Mouse (Mus musculus) kidney, postnatal 0 days (tissue): ENCODE measurements around the gene Cttnbp2nl. TPM values are rescaled to one million over a fixed set of nuclear protein-coding genes. Genes with fewer than 3 reads are reported as not detected.

Experiments
- ATAC-seq: fragments of 200-750 bp; cut with Nextera tagmentation; replicated peaks from 2 replicates; pipeline ENCODE4 v1.8.0; 2017; ENCODE audit warnings: low read depth, moderate number of reproducible peaks, moderate TSS enrichment, moderate library complexity; ENCODE audit not compliant: low FRiP score
- DNase-seq: peaks from one replicate; pipeline ENCODE4 v3.0.0-alpha.2; 2016; ENCODE audit warnings: low spot score
- H3K27ac ChIP-seq: fragments of 300-500 bp; sonication (generic); 2 replicates; pipeline ENCODE4 v1.5.1; 2014; ENCODE audit warnings: mild to moderate bottlenecking
- H3K27me3 ChIP-seq: fragments of 300-500 bp; sonication (generic); 2 replicates; pipeline ENCODE4 v1.6.1; 2014; ENCODE audit warnings: low read length, mixed read lengths; ENCODE audit not compliant: insufficient read depth
- H3K36me3 ChIP-seq: fragments of 300-500 bp; sonication (generic); 2 replicates; pipeline ENCODE4 v1.6.1; 2014; ENCODE audit warnings: low read length, mixed read lengths; ENCODE audit not compliant: insufficient read depth
- H3K4me1 ChIP-seq: fragments of 300-500 bp; sonication (generic); replicated peaks from 2 replicates; pipeline ENCODE4 v1.6.1; 2014; ENCODE audit warnings: antibody characterized with exemption, low read length, mixed read lengths; ENCODE audit not compliant: insufficient read depth
- H3K4me2 ChIP-seq: fragments of 300-500 bp; sonication (generic); 2 replicates; pipeline ENCODE4 v1.6.1; 2014; ENCODE audit warnings: mild to moderate bottlenecking, low read length, moderate library complexity, mixed read lengths
- H3K4me3 ChIP-seq: fragments of 300-500 bp; sonication (generic); replicated peaks from 2 replicates; pipeline ENCODE4 v1.5.1; 2014; ENCODE audit warnings: low read depth, low read length
- H3K9ac ChIP-seq: fragments of 300-500 bp; sonication (generic); 2 replicates; pipeline ENCODE4 v1.6.1; 2014; ENCODE audit warnings: low read depth, low read length
- H3K9me3 ChIP-seq: fragments of 300-500 bp; sonication (generic); replicated peaks from 2 replicates; pipeline ENCODE4 v1.6.1; 2016; ENCODE audit warnings: low read length, inconsistent platforms, mixed read lengths
- CTCF ChIP-seq: IDR thresholded peaks from 2 replicates; pipeline ENCODE4 v1.5.1; 2016; ENCODE audit warnings: antibody characterized with exemption, low read depth, mild to moderate bottlenecking, moderate library complexity
- WGBS: fragments of 180-500 bp; shearing (Covaris S2); extraction: QIAGEN DNeasy Blood & Tissue Kit; methylation state at CpG from one replicate; pipeline ENCODE4 v1.1.7; 2014; 5-methylcytosine and 5-hydroxymethylcytosine counted together
- polyA plus RNA-seq: library from polyadenylated mRNA; unstranded; fragments of >200 nt; fragmentation: Nextera tagmentation; extraction: Ambion mirVana; gene quantifications from 2 replicates; pipeline ENCODE4 v1.2.1, GENCODE M21; 2015

The Cttnbp2nl gene
- polyA plus RNA-seq, 1 experiment from 2014 or later = 26.5 TPM

GRCm38 (mm10) chr3:105019826-105020692, 32.9 kb downstream of the Cttnbp2nl start:
- Histone ChIP-seq H3K4me2 (no peak overlapping the region), H3K27me3 (no peaks in the 10 kb centered on the region), H3K9ac (no peak overlapping the region), H3K36me3 (0 out of 2 replicates have a peak, but pooled peaks cover 7% of the 10 kb centered on the region), H3K27ac (peak overlapping the region; percentile 81), H3K9me3 (no peaks in the 10 kb centered on the region), H3K4me3 (no peak overlapping the region), H3K4me1 (no peaks in the 10 kb centered on the region)
- ATAC-seq (no peak), DNase-seq (peak; percentile 53)
- TF ChIP-seq CTCF = no peak
- WGBS = 42% methylated on average over 12 of the region's 12 CpGs

- no peak for DNase-seq
- WGBS = 80% methylated on average over 6 of the region's 6 CpGs
- no peak overlapping the region for H3K9ac ChIP-seq
- H3K36me3 ChIP-seq = 0 out of 2 replicates have a peak, but pooled peaks cover 7% of the 10 kb centered on the region
- H3K9me3 ChIP-seq = no peaks in the 10 kb centered on the region
- H3K27me3 ChIP-seq = no peaks in the 10 kb centered on the region
- H3K4me1 ChIP-seq = no peaks in the 10 kb centered on the region
- H3K27ac ChIP-seq = peak overlapping the region; percentile 64
- H3K4me2 ChIP-seq = no peak overlapping the region
- H3K4me3 ChIP-seq = no peak overlapping the region
- no peak for ATAC-seq
- TF ChIP-seq CTCF = no peak
Observed at GRCm38 (mm10) chr3:105018783-105019105, 34.2 kb downstream of the Cttnbp2nl start.

- Histone ChIP-seq H3K4me3 (no peak overlapping the region), H3K27ac (peak overlapping the region; percentile 64), H3K9me3 (no peaks in the 10 kb centered on the region), H3K36me3 (0 out of 2 replicates have a peak, but pooled peaks cover 7% of the 10 kb centered on the region), H3K4me1 (no peaks in the 10 kb centered on the region), H3K27me3 (no peaks in the 10 kb centered on the region), H3K4me2 (no peak overlapping the region), H3K9ac (no peak overlapping the region)
- ATAC-seq (no peak), DNase-seq (peak; percentile 48)
- TF ChIP-seq CTCF = no peak
- 73% methylated on average over 10 of the region's 10 CpGs for WGBS
Observed at GRCm38 (mm10) chr3:105018085-105018782, 34.7 kb downstream of the Cttnbp2nl start.

- Histone ChIP-seq H3K4me1 (no peaks in the 10 kb centered on the region), H3K27ac (no peak overlapping the region; the same call in 1 of the 2 replicates), H3K36me3 (0 out of 2 replicates have a peak, but pooled peaks cover 7% of the 10 kb centered on the region), H3K4me3 (no peak overlapping the region), H3K4me2 (no peak overlapping the region), H3K9ac (no peak overlapping the region), H3K9me3 (no peaks in the 10 kb centered on the region), H3K27me3 (no peaks in the 10 kb centered on the region)
- WGBS = 85% methylated on average over 8 of the region's 8 CpGs
- ATAC-seq (no peak), DNase-seq (no peak)
- TF ChIP-seq CTCF = no peak
Observed at GRCm38 (mm10) chr3:105017314-105017713, 35.6 kb downstream of the Cttnbp2nl start.

GRCm38 (mm10) chr3:105016204-105016603, 36.7 kb downstream of the Cttnbp2nl start:
- no peak for DNase-seq
- Histone ChIP-seq H3K27me3 (no peaks in the 10 kb centered on the region), H3K9me3 (no peaks in the 10 kb centered on the region), H3K4me1 (no peaks in the 10 kb centered on the region), H3K4me2 (no peak overlapping the region), H3K9ac (no peak overlapping the region), H3K36me3 (0 out of 2 replicates have a peak, but pooled peaks cover 7% of the 10 kb centered on the region), H3K4me3 (no peak overlapping the region), H3K27ac (no peak overlapping the region)
- no peak for ATAC-seq
- no peak for TF ChIP-seq CTCF
- WGBS = 78% methylated on average over 7 of the region's 7 CpGs

GRCm38 (mm10) chr3:105014908-105015307, 38.0 kb downstream of the Cttnbp2nl start:
- no peaks in the 10 kb centered on the region for H3K27me3 ChIP-seq
- 74% methylated on average over 2 of the region's 2 CpGs for WGBS
- no peak overlapping the region for H3K4me2 ChIP-seq
- H3K4me3 ChIP-seq = no peak overlapping the region
- no peak overlapping the region for H3K9ac ChIP-seq
- H3K27ac ChIP-seq = no peak overlapping the region
- no peak for TF ChIP-seq CTCF
- peaks cover 16% of the 10 kb centered on the region for H3K36me3 ChIP-seq
- no peaks in the 10 kb centered on the region for H3K4me1 ChIP-seq
- no peaks in the 10 kb centered on the region for H3K9me3 ChIP-seq
- DNase-seq (no peak), ATAC-seq (no peak)
